Mouse (Mus musculus) brain, embryonic 14.5 days (tissue): ENCODE results near the gene Wbp11. TPM values are rescaled to one million over a fixed set of nuclear protein-coding genes. Genes with fewer than 3 reads are reported as not detected.

Experiments used
- DNase-seq: peaks from one replicate; pipeline ENCODE4 v3.0.0-alpha.2; 2011; ENCODE audit warnings: low read depth
- CTCF ChIP-seq: fragments of 200-500 bp; IDR thresholded peaks from 2 replicates; pipeline ENCODE4 v1.5.1; 2012; ENCODE audit warnings: inconsistent platforms, mild to moderate bottlenecking, moderate library complexity, borderline replicate concordance; ENCODE audit not compliant: insufficient read depth, insufficient read length; ENCODE audit errors: extremely low read depth
- POLR2A ChIP-seq: fragments of 200-500 bp; IDR thresholded peaks from 2 replicates; pipeline ENCODE4 v1.6.1; 2012; ENCODE audit warnings: mild to moderate bottlenecking, inconsistent platforms, borderline replicate concordance; ENCODE audit not compliant: poor library complexity, insufficient read depth, insufficient read length, severe bottlenecking; ENCODE audit errors: extremely low read depth
- polyA plus RNA-seq: library from polyadenylated mRNA; depleted of rRNA; stranded (reverse); fragments of >200 nt; gene quantifications from 2 replicates; pipeline ENCODE4 v1.2.3, GENCODE M21; 2012

Wbp11 gene
- polyA plus RNA-seq, 1 experiment: 81.9 TPM

GRCm38 (mm10) chr6:136795850-136796249 lies 32.2 kb downstream of the Wbp11 start:
- DNase-seq: no peak
- TF ChIP-seq CTCF (no peak), POLR2A (no peak)

DNA sequence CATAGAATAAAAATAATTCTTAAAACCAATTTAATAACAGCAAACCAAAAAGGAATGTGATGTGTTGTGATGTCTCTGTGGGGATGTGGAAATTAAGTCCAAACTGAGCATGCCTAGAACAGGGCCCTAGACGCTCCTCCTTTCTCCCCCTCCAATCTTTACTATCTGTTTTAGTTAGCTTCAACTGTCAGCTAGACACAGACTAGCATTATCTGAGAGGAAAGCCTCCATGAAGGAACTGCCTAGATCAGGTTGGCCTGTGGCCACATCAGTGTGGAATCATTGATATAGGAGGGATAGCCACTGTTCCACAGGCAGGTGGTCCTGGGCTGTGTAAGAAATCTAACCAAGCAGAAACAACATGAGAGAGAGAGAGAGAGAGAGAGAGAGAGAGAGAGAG lies 32.9 kb downstream of the Wbp11 start:
- TF ChIP-seq CTCF (no peak), POLR2A (no peak)
- DNase-seq: no peak

DNA sequence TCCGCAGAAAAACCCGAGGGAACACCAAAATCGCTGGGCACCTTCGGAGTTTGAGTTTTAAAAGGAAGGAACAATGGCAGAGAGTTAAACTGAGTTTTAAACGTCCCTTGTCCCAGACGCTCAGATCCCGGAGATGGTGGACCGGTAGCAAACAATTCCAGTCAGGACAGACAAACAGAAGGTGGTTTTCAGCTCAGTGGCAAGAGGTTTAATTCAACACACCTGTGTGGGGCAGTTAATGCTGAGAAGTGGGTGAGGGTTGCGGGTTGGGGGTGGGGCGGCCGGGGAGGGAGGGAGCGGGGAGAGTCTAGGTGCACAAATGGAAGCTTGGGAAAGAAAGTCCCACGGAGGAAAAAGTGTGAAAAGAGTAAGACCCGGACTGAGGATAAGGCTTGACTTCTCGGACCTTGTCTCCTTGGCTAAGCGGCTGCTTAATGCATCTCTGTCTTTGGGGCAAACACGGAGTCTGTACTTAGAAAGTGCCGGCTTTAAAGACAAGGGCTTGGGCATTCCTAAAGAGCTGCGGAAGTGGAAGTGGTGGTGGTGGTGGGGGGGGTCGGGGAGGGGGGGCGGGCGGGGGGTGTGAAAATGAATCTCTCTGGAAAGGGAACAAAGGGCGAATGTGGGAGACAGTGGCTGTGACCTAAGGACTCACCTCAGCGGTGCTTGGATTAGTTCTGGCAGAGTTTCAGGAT lies 34.1 kb downstream of the Wbp11 start:
- DNase-seq: peak; percentile 18
- TF ChIP-seq CTCF: no peak
- no peak for TF ChIP-seq POLR2A

GRCm38 (mm10) chr6:136792884-136793758 lies 34.9 kb downstream of the Wbp11 start:
- peak; percentile 23 for DNase-seq
- no peak for TF ChIP-seq POLR2A

- no peak for TF ChIP-seq POLR2A
- no peak for TF ChIP-seq CTCF
- DNase-seq: no peak
These were observed 38.6 kb downstream of the Wbp11 start for GRCm38 (mm10) chr6:136789391-136789971.

- TF ChIP-seq POLR2A: no peak
- TF ChIP-seq CTCF: no peak
- no peak for DNase-seq
These were observed 45.3 kb downstream of the Wbp11 start for GRCm38 (mm10) chr6:136782761-136783160.

GRCm38 (mm10) chr6:136782146-136782545 lies 45.9 kb downstream of the Wbp11 start:
- TF ChIP-seq POLR2A (no peak), CTCF (no peak)
- DNase-seq: no peak

DNA sequence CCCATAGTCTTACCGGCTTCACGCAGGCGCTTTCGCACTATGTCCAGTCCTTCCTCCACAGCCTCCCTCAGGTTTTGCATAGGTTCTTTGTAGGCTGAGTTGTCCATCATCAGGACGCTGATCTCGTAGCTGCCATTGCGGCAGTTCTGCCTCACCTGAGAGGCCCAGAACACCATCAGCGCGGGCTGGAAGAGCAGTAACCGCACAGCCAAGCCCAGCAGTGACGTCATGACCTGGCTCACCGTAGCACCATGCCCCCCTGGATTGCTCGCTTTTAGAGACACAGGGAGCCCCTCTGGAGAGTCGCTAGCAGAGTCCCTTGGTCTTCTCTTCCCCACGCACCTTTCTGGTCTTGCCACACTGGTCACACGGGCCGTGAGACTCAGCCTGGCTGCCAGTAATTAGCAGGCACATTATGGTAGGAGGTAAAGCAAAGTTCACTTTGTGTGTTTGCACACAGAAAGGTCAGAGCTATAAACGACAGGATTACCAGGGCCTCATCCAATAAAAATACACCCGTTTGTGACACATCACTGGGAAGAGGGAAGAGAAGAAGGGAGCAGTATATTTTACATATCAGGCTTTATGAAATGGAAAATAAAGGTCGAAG lies 46.6 kb downstream of the Wbp11 start, which contains the start of gene Gucy2c:
Gene Gucy2c, minus strand, starts transcription at position 389 of the 610 bp plus-strand sequence.
- TF ChIP-seq CTCF (no peak), POLR2A (no peak)
- DNase-seq: no peak

GRCm38 (mm10) chr6:136776392-136776791 lies 51.6 kb downstream of the Wbp11 start:
- DNase-seq: no peak
- TF ChIP-seq CTCF (no peak), POLR2A (no peak)

GRCm38 (mm10) chr6:136769859-136770258 lies 58.2 kb downstream of the Wbp11 start:
- TF ChIP-seq CTCF (no peak), POLR2A (no peak)
- no peak for DNase-seq

DNA sequence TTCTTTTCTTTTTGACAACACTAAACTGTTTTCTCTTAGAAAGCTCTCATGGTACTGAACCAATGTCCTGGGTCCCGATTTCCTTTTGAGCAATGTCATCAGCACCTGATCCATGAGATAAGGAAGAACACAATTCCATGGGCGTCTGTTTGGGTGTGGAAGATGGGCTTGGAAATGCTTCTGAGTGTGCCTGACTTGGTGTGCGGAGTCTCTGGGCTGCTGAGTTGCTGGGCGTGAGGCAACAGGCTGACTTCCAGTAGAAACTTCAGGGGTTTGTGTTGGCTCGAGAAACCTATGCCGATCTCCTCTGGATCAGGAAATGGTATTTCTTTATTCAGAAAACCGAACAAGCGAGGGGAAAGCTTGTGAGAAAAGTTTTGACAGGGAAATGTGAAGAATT lies 58.9 kb downstream of the Wbp11 start:
- DNase-seq: no peak
- TF ChIP-seq POLR2A (no peak), CTCF (no peak)
